Mouse (Mus musculus): Measurements from ENCODE around the gene Apoc3. TPM values are rescaled to one million over a fixed set of nuclear protein-coding genes. Genes with fewer than 3 reads are reported as not detected.

Gene Apoc3
- 1 to 10 TPM in 1 of 2 experiments, not detected in 1; 1.4 TPM for total RNA-seq (2021)
- long read RNA-seq, experiment 1: 0 reads
- long read RNA-seq, experiment 2: 0 reads

DNA sequence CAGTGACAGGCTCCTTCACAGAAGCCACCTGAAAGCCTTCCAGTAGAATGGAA, at the start of gene Apoc3:
TSS of gene Apoc3 (minus strand) at position 41 of the 53 bp plus-strand sequence.
- DNase-seq: no peak

- peak; percentile 90 for DNase-seq
Measured at GRCm38 (mm10) chr9:46282631-46283436, 47.4 kb upstream of the Apoc3 start, which contains the start of gene Bud13. Bud13 (plus strand) TSS chr9:46283008.

GRCm38 (mm10) chr9:46274494-46274893, 39.1 kb upstream of the Apoc3 start:
- DNase-seq: no peak

DNA sequence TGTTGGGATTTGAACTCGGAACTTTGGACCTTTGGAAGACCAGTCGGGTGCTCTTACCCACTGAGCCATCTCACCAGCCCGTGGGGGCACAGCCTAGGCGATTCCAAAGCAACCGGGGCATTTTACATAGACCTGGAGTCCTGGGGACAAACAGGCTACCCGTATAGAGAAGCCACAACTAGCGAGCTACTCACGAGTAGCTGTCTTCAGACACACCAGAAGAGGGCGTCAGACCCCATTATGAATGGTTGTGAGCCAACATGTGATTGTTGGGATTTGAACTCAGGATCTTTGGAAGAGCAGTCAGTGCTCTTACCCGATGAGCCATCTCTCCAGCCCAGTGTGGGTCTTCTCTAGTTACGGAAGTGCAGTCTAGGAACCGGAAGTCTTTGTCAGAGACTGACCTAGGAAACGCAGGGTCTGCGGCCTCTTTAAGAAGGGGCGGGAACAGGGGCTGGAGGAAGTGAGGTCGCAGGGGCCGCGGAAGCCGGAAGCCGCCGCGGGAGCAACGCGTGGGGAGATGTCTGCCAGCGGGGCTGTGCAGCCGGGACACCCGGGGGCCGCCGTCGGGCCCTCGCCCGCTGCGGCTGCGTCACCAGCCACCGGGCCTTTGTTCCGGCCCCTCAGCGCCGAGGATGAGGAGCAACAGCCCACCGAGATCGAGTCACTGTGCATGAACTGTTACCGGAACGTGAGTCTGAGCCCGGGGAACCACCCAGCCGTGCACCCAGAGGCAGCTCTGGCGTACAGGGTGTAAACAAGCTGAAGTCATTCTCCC, 37.4 kb upstream of the Apoc3 start, which contains the start of gene Zpr1:
TSS of gene Zpr1 (plus strand) at position 388 of the 778 bp plus-strand sequence.
- DNase-seq: peak; percentile 88

DNA sequence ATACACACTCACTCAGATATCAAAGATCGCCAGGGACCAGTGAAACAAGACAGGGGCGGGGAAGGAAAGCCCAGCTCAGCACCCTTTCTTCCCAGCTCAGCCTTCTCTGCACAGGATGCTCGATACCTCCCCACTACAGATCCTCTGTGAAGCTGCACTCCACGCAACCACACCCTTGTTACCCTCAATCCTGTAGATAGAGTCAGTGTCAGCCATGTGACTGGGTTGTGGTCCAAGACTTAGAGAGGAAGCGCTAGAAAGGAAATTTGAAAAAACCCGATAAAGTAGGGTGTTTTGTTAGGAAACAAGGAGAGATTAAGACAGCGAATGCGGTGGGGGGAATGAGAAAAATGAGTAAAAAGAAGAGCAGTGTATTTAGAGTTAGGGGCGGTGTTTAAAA, 36.6 kb upstream of the Apoc3 start:
- DNase-seq: no peak

DNA sequence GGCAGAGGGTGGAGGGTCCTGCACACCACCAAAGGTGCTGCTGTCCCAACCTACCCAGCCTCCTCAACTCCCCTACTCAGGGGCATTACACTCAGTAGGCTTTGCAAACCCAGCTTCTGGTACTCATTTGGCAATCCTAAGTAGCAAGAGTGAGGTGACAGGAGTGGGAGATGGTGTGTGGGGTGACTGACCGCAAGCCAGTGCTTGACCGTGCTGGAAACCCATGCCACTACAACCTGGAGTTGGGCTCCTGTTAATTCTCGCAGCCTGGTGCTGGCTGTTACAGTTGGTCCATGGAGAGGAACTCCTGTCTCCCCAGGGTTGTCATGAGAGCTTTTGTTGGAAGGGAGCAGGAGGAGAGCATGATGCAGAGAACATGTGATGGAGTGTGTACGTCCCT, 35.3 kb upstream of the Apoc3 start:
- DNase-seq: no peak

GRCm38 (mm10) chr9:46269125-46269524, 33.7 kb upstream of the Apoc3 start:
- no peak for DNase-seq

- no peak for DNase-seq
Measured at GRCm38 (mm10) chr9:46268343-46268873, 33.0 kb upstream of the Apoc3 start, which contains the start of gene Apoa5. Apoa5 (plus strand) TSS chr9:46268633.

DNA sequence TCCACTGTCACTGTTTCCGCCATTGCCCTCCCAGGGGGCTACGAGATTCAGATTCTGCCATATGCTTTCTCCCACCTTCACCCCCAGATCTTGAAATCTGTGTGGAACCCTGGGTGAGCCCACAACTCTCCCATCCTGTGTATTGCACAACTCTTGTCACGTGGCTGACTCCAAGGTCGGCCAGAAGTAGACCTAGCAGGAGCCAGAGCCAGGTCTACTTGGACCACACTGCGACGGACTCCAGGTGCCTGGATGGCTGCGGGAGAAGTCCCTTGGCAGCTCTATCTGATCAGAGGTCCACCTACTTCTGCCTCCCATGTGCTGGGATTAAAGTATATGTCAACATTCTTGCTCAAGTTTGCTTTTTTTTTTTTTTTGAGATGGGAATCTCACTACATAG, 25.7 kb upstream of the Apoc3 start:
- DNase-seq: no peak

- DNase-seq: no peak
Measured at GRCm38 (mm10) chr9:46259111-46259510, 23.7 kb upstream of the Apoc3 start.

DNA sequence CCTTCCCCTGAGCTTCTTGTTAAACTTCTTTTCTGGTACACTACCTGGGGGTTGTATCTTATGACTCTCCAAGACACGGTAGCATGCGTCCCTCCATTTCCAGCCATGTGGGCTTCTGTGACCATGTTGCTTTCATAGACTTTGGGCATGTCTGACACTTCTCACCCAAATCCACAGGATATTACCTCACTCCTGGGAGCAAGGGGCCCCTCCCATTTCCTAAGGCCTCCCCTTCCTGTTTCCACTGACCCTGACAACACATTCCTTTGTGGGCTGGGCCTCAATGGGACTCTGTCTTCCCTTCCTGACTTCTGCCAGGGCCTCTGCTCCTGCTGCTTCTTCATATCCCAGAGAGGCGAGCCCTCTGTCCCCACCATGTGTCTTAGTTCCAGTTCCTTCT, 22.1 kb upstream of the Apoc3 start:
- DNase-seq: no peak

- no peak for DNase-seq
Measured at GRCm38 (mm10) chr9:46256658-46257385, 21.4 kb upstream of the Apoc3 start.

- DNase-seq: no peak
Measured at GRCm38 (mm10) chr9:46256177-46256576, 20.7 kb upstream of the Apoc3 start.

- no peak for DNase-seq
Measured at GRCm38 (mm10) chr9:46246752-46247324, 11.4 kb upstream of the Apoc3 start.

DNA sequence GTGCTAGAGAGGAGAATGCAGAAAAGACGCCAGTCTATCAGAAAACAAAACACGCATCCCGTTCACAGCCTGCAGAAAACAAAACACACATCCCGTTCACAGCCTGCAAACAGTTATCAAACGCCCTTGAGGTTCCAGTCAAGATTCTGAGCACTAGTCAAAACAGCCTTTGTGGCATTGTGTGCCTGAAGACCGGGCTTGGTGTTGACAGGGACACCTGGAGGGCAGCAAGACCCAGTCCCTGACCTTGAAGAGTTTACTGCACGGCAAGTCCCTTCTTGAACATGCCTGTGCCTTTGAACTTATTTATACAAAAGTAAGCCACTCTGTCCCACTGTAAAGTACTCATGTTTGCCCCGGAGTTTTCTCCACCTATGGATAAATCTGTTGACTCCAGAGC, 8.1 kb upstream of the Apoc3 start:
- DNase-seq: no peak

DNA sequence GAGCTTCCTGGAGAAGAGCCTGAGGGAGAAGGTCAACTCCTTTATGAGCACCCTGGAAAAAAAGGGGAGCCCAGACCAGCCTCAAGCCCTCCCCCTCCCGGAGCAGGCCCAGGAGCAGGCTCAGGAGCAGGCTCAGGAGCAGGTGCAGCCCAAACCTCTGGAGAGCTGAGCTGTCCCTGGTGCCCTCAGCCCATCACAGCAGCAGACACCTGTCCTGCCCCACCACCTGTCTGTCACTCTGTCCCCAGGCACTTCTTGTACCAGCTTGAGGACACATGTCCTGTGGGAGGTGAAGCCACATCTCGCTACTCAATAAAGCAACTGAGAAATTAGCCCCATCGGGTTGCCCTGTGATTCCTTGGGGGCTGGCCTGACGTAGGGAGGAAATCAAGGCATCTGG, 7.7 kb upstream of the Apoc3 start:
- no peak for DNase-seq

DNA sequence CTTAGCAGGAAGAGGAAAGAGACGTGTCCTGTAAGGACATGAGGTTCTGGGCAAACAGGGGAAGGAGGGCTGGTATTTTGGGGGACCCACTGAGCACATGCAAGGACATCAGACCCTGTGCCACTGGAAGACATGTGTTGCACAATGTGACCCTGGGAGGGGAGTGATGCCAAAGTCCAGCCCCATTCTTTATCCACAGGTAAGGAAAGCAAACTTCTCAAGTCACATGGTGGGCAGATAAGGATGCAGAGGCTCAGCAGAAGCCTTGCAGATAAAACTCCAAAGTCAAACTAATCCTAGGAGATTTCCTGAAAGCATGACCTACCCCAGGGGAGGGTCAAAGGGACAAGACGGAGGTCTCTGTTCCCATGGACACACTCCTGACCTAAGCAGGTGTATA, 6.4 kb upstream of the Apoc3 start:
- no peak for DNase-seq

DNA sequence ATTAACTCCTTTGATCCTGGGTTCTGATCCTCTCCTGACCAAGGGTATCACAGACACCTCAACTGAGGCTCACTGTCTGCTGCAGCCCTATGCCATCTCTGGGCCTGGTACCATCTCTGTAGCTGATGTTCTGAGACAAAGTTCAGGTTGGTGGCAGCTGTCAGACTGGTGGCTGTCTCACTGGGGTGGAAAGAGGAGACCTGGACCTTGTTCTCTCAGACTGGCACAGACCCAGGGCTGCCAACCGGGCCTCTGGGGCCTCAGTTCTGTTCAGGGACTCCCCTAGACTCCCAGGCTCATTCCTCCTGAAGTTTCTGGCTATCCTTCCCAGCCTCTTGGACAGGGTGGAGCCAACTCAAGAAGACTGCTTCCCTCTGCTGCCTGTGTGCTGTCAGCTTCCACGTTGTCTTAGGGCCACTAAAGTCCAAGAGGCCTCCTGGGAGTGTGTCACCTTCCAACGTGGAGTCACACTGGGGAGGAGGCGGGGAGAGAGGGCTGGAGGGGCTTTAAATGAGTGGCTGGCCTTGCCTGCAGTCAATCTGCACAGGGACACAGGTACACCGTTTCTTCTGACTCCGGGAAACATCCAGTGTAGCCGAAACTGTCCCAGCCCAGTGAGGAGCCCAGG, 5.2 kb upstream of the Apoc3 start, which contains the start of gene Apoa4:
TSS of gene Apoa4 (plus strand) at position 171 of the 628 bp plus-strand sequence.
- no peak for DNase-seq

- no peak for DNase-seq
Measured at GRCm38 (mm10) chr9:46238850-46239249, 3.4 kb upstream of the Apoc3 start.

DNA sequence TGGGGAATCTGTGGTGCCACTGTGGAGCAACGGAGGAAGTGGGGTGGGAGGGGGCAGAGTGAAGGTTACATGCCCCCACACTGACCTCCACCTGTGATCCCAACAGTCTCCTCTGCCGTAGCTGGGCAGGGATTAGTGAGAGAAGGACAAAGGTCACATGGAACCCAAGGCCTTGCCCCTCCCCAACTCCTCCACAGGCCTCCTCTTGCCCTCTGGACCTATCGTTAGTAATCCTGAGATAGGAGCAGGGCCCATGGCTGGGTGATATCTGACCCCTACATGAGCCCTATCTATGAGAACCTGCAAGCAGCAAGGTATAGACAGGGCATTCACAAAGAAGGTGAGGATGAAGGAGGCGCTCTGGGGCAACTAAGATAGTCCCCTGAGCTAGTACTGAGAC, 213 bp upstream of the Apoc3 start:
- DNase-seq: no peak

DNA sequence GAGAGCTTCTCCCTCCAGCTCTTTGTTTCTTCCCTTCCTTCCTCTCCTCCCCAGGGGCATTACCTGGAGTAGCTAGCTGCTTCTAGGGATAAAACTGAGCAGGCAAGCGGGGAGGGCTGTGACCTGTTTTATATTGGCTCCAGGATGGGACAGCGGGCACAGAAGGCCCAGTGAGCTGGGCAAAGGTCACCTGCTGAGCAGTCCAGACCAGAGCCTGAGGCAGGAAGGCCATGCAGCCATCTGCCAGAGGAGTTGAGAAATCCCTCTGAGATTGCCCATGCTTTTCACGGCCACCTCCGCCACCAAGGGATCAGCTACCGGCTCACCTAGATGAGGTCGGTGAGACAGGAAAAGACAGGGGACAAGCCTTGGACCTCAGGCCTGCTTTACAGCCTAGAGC, 240 bp downstream of the Apoc3 start:
- no peak for DNase-seq

GRCm38 (mm10) chr9:46230450-46230975, 4.9 kb downstream of the Apoc3 start:
- DNase-seq: no peak
